Mouse (Mus musculus): ENCODE measurements at regions not wholly inside any gene's neighbourhood (a gene's known extent, or its start where the extent isn't known, plus 50 kb on each side); places are given as distances from the start of the nearest gene placed in this dataset.

GRCm38 (mm10) chr3:121604081-121604480, 66.5 kb upstream of the 4930432M17Rik start:
- TF ChIP-seq CTCF (IDR thresholded peaks at IDR 0.05; ENCODE audit: extremely low read depth, insufficient read length, insufficient replicate concordance, low read depth, low read length) (no peak), POLR2A (IDR thresholded peaks at IDR 0.05; ENCODE audit: low read depth, low read length) (no peak)
